Mouse (Mus musculus): ENCODE results near the gene Fancm. TPM values are rescaled to one million over a fixed set of nuclear protein-coding genes. Genes with fewer than 3 reads are reported as not detected.

The Fancm gene
- polyA plus RNA-seq, 1 experiment from 2014 or later: 6.7 TPM

- Histone ChIP-seq H3K9ac (ENCODE audit: low read depth, low read length) (no peak overlapping the region), H3K27ac (ENCODE audit: low read depth, low read length) (no peak overlapping the region), H3K4me3 (ENCODE audit: low read length) (no peak overlapping the region), H3K9me3 (ENCODE audit: control insufficient read depth, low read length) (no peaks in the 10 kb centered on the region), H3K4me2 (ENCODE audit: low read length) (no peak overlapping the region), H3K36me3 (ENCODE audit: control insufficient read depth, insufficient read depth, low read length) (peaks cover 21% of the 10 kb centered on the region), H3K4me1 (ENCODE audit: control insufficient read depth, insufficient read depth, low read depth, low read length) (no peaks in the 10 kb centered on the region), H3K27me3 (replicated peaks; ENCODE audit: control insufficient read depth, insufficient read depth, low read length) (no peaks in the 10 kb centered on the region)
- WGBS: 63% methylated on average over 3 of the region's 3 CpGs
- ATAC-seq: no peak
Measured at GRCm38 (mm10) chr12:65066234-65066633, 9.2 kb upstream of the Fancm start.

DNA sequence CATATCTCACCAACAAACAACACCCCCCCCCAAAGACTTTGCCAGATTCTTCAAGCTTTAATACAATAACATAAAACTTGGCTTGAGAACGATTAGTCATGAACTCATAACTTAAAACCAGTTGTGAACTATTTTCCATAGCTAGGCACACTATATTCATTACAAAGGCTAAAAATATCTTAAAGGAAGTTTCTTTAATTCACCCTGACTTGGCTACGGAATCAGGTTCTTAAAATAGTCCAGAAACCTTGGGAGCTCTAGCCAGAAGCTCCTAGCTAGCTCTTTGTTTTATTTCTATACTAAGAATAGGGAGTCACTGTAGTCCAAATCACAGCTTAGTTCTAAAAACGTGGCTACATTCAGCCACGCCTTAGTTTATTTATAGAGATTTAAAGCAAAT lies 7.0 kb upstream of the Fancm start:
- Histone ChIP-seq H3K27ac (ENCODE audit: low read depth, low read length) (no peak overlapping the region), H3K36me3 (ENCODE audit: control insufficient read depth, insufficient read depth, low read length) (peaks cover 15% of the 10 kb centered on the region), H3K4me1 (ENCODE audit: control insufficient read depth, insufficient read depth, low read depth, low read length) (0 out of 2 replicates have a peak, but pooled peaks cover 2% of the 10 kb centered on the region), H3K9me3 (ENCODE audit: control insufficient read depth, low read length) (no peaks in the 10 kb centered on the region), H3K27me3 (replicated peaks; ENCODE audit: control insufficient read depth, insufficient read depth, low read length) (no peaks in the 10 kb centered on the region), H3K9ac (ENCODE audit: low read depth, low read length) (no peak overlapping the region), H3K4me3 (ENCODE audit: low read length) (no peak overlapping the region), H3K4me2 (ENCODE audit: low read length) (no peak overlapping the region)
- no peak for ATAC-seq
- 84% methylated on average over 4 of the region's 4 CpGs for WGBS

DNA sequence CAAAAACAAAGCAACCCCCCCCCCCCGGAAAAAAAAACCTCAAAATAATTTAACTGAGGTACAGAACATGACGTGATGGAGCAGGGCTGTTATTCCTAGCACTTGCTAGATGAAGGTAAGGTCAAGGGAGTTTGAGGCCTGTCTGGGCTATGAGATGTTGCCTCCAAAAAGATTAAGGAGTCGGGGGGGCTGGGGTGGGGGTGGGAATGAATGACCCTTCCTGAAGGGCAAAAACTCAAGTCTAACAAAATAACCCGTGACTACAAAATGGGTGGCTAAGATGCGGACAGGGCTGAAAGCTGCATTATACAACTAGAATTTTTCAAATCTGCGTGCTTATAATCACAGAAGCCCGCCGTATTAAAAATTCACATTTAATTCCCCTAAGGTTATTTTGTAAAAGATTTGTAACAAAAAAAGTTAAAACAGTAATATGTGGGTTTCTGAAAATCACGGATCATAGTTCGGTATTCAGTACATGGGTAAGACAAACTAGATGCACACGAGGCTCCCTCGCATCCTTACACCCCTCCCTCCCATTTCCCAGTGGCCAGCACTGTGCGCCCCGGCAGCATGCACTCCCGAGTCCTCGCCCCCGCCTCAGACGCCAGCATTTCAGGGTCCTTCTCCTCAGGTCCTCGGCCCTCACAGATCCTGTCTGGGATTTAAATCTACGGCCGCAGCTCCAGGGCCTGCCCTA lies 2.3 kb upstream of the Fancm start:
- no peaks in the 10 kb centered on the region for H3K27me3 ChIP-seq (replicated peaks; ENCODE audit: control insufficient read depth, insufficient read depth, low read length)
- peaks cover 7% of the 10 kb centered on the region for H3K36me3 ChIP-seq (ENCODE audit: control insufficient read depth, insufficient read depth, low read length)
- peaks cover 24% of the 10 kb centered on the region for H3K4me1 ChIP-seq (ENCODE audit: control insufficient read depth, insufficient read depth, low read depth, low read length)
- H3K9me3 ChIP-seq (ENCODE audit: control insufficient read depth, low read length): no peaks in the 10 kb centered on the region
- H3K4me2 ChIP-seq (ENCODE audit: low read length): peak overlapping the region; percentile 83
- H3K4me3 ChIP-seq (ENCODE audit: low read length): peak overlapping the region; percentile 92
- ATAC-seq: peak; percentile 68
- peak overlapping the region; percentile 82 for H3K9ac ChIP-seq (ENCODE audit: low read depth, low read length)
- WGBS: 2% methylated on average over 21 of the region's 21 CpGs
- H3K27ac ChIP-seq (ENCODE audit: low read depth, low read length): peak overlapping the region; percentile 96

DNA sequence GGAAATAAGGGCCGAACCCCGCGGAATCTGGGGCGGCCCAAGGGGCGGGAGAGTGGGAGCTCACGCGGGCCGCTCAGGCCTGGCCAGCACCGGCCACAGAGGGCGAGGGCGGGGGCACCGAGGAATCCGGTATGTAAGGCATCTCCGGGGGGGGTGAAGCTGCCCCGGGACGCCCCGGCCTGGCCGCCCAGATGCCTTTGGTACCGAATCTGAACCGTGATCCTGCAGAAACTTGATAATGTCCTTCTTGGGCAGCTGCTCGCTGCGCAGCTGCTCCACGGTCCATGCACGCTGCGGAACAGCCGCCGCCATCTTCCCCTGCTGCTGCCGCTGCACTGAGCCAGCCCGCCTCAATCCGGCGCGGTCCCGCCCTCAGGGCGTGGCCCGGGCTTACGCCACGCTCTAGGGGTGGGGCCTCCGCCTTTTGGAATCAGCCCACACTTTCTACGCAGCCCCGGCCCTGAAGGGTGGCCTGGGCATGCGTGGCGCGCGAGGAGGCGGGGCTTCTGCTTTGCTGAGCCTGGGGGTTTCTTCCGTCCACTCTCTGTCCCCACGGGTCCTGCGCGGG lies 1.7 kb upstream of the Fancm start, which contains the start of gene Fkbp3:
Gene Fkbp3, minus strand, starts transcription at position 397 of the 568 bp plus-strand sequence.
- ATAC-seq: peak; percentile 99
- Histone ChIP-seq H3K9me3 (ENCODE audit: control insufficient read depth, low read length) (no peaks in the 10 kb centered on the region), H3K27me3 (replicated peaks; ENCODE audit: control insufficient read depth, insufficient read depth, low read length) (no peaks in the 10 kb centered on the region), H3K36me3 (ENCODE audit: control insufficient read depth, insufficient read depth, low read length) (peaks cover 4% of the 10 kb centered on the region), H3K4me1 (ENCODE audit: control insufficient read depth, insufficient read depth, low read depth, low read length) (peaks cover 25% of the 10 kb centered on the region), H3K9ac (ENCODE audit: low read depth, low read length) (peak within 1 kb of the TSS; percentile 82), H3K4me2 (ENCODE audit: low read length) (peak within 1 kb of the TSS; percentile 83), H3K4me3 (ENCODE audit: low read length) (peak within 1 kb of the TSS; percentile 92), H3K27ac (ENCODE audit: low read depth, low read length) (peak within 1 kb of the TSS; percentile 96)
- WGBS: 0% methylated on average over 48 of the region's 49 CpGs

DNA sequence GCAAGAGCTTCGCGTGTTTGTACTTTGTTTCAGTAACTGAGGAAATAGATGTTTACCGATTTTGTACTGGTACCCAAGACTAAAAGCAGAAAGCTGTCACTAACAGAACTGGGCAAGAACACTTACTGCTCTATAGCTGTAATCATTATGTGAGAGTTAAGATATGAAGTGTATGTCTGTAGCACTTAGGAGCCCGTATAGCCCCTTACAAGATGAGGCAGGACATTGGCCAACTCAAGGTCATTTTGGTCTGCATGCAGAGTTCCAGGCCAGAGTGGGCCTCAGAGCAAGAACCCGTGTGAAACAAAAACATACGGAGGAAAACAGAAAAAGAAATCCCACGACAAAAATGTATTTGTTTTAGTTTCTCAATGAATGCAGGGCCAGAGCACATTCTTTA lies 752 bp upstream of the Fancm start:
- H3K4me1 ChIP-seq (ENCODE audit: control insufficient read depth, insufficient read depth, low read depth, low read length): peaks cover 25% of the 10 kb centered on the region
- peak overlapping the region; percentile 92 for H3K4me3 ChIP-seq (ENCODE audit: low read length)
- 47% methylated on average over 7 of the region's 7 CpGs for WGBS
- no peak overlapping the region; the same call in 1 of the 2 replicates for H3K9ac ChIP-seq (ENCODE audit: low read depth, low read length)
- peak overlapping the region; percentile 35; the same call in 1 of the 2 replicates for H3K27ac ChIP-seq (ENCODE audit: low read depth, low read length)
- no peaks in the 10 kb centered on the region for H3K9me3 ChIP-seq (ENCODE audit: control insufficient read depth, low read length)
- H3K36me3 ChIP-seq (ENCODE audit: control insufficient read depth, insufficient read depth, low read length): no peaks in the 10 kb centered on the region
- peak overlapping the region; percentile 83 for H3K4me2 ChIP-seq (ENCODE audit: low read length)
- ATAC-seq: no peak
- no peaks in the 10 kb centered on the region for H3K27me3 ChIP-seq (replicated peaks; ENCODE audit: control insufficient read depth, insufficient read depth, low read length)

DNA sequence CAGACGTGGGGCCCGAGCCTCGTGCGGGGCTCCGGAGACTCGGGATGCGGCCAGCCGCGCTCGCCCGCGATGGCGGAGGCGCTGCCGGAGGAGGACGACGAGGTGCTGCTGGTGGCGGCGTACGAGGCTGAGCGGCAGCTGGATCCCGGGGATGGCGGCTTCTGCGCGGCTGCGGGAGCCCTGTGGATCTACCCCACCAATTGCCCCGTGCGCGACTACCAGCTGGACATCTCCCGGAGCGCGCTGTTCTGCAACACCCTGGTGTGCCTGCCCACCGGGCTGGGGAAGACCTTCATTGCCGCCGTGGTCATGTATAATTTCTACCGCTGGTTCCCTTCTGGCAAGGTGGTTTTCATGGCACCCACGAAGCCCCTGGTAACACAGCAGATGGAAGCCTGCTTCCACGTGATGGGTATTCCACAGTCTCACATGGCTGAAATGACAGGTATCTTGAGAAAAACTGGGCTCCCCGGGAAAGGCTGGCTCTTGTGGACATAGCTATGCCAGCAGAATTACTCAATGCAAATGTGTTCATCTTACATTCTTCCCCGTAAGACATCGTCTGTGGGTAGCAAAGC lies 419 bp downstream of the Fancm start:
- Histone ChIP-seq H3K36me3 (ENCODE audit: control insufficient read depth, insufficient read depth, low read length) (no peaks in the 10 kb centered on the region), H3K4me3 (ENCODE audit: low read length) (peak overlapping the region; percentile 92), H3K4me1 (ENCODE audit: control insufficient read depth, insufficient read depth, low read depth, low read length) (peaks cover 25% of the 10 kb centered on the region), H3K9me3 (ENCODE audit: control insufficient read depth, low read length) (no peaks in the 10 kb centered on the region), H3K4me2 (ENCODE audit: low read length) (peak overlapping the region; percentile 71), H3K27ac (ENCODE audit: low read depth, low read length) (peak overlapping the region; percentile 93), H3K27me3 (replicated peaks; ENCODE audit: control insufficient read depth, insufficient read depth, low read length) (no peaks in the 10 kb centered on the region), H3K9ac (ENCODE audit: low read depth, low read length) (peak overlapping the region; percentile 92)
- 0% methylated on average over 38 of the region's 41 CpGs for WGBS
- ATAC-seq: peak; percentile 7

- Histone ChIP-seq H3K9ac (ENCODE audit: low read depth, low read length) (no peak overlapping the region), H3K27me3 (replicated peaks; ENCODE audit: control insufficient read depth, insufficient read depth, low read length) (no peaks in the 10 kb centered on the region), H3K4me3 (ENCODE audit: low read length) (no peak overlapping the region; the same call in 1 of the 2 replicates), H3K36me3 (ENCODE audit: control insufficient read depth, insufficient read depth, low read length) (no peaks in the 10 kb centered on the region), H3K9me3 (ENCODE audit: control insufficient read depth, low read length) (no peaks in the 10 kb centered on the region), H3K4me1 (ENCODE audit: control insufficient read depth, insufficient read depth, low read depth, low read length) (peaks cover 25% of the 10 kb centered on the region), H3K4me2 (ENCODE audit: low read length) (peak overlapping the region; percentile 71), H3K27ac (ENCODE audit: low read depth, low read length) (no peak overlapping the region)
- ATAC-seq: no peak
- WGBS: 88% methylated on average over 9 of the region's 9 CpGs
Measured at GRCm38 (mm10) chr12:65076906-65077305, 1.5 kb downstream of the Fancm start.

GRCm38 (mm10) chr12:65108746-65109145 lies 33.3 kb downstream of the Fancm start:
- 94% methylated on average over 1 of the region's 1 CpGs for WGBS
- Histone ChIP-seq H3K4me3 (ENCODE audit: low read length) (no peak overlapping the region), H3K36me3 (ENCODE audit: control insufficient read depth, insufficient read depth, low read length) (peaks cover 14% of the 10 kb centered on the region), H3K9ac (ENCODE audit: low read depth, low read length) (no peak overlapping the region), H3K4me2 (ENCODE audit: low read length) (no peak overlapping the region), H3K27me3 (replicated peaks; ENCODE audit: control insufficient read depth, insufficient read depth, low read length) (no peaks in the 10 kb centered on the region), H3K27ac (ENCODE audit: low read depth, low read length) (no peak overlapping the region), H3K4me1 (ENCODE audit: control insufficient read depth, insufficient read depth, low read depth, low read length) (no peaks in the 10 kb centered on the region), H3K9me3 (ENCODE audit: control insufficient read depth, low read length) (no peaks in the 10 kb centered on the region)
- no peak for ATAC-seq

DNA sequence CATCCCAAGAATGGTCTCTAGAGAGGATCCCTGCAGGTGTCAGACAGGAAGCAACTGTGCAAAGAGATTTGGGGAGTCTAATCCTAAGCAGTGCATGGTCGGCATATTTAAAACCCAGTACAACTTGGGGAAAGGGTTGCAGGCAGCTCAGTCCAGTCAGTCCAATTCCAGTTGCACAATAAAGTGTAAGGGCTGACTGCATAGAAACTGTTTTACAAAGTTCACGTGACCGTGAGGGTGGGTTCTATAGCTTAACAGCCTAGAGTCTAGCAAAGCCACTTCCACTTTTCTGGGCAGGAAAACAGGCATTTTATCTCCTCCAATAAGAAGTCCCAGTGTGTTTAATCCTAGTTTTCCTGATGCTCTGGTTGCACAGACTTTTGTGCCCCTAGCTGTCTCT lies 36.1 kb downstream of the Fancm start:
- Histone ChIP-seq H3K4me3 (ENCODE audit: low read length) (no peak overlapping the region), H3K4me1 (ENCODE audit: control insufficient read depth, insufficient read depth, low read depth, low read length) (no peaks in the 10 kb centered on the region), H3K4me2 (ENCODE audit: low read length) (no peak overlapping the region), H3K27ac (ENCODE audit: low read depth, low read length) (no peak overlapping the region), H3K36me3 (ENCODE audit: control insufficient read depth, insufficient read depth, low read length) (0 out of 2 replicates have a peak, but pooled peaks cover 2% of the 10 kb centered on the region), H3K9ac (ENCODE audit: low read depth, low read length) (no peak overlapping the region), H3K27me3 (replicated peaks; ENCODE audit: control insufficient read depth, insufficient read depth, low read length) (no peaks in the 10 kb centered on the region), H3K9me3 (ENCODE audit: control insufficient read depth, low read length) (no peaks in the 10 kb centered on the region)
- WGBS: 93% methylated on average over 3 of the region's 3 CpGs
- no peak for ATAC-seq
